Mouse (Mus musculus): Measurements from ENCODE around the gene Tpcn2.

DNA sequence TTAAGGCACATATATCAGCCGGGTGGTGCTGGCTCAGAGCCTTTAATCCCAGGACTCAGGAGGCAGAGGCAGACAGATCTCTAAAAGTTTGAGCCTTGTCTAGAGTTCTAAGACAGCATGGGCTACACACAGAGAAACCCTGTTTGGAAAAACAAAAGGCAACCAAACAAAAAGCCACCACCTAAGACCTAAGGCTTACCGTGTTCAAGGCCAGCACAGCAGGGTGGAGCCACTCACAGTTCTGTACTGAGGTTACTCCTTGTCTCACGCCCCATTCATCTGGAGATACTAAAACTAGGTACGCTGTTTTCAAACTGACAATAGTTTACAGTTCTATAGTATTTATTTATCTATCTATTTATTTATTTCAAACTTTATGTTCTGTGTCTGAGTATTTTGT is 1.7 kb upstream of the Tpcn2 start:
- TF ChIP-seq GATA1 (IDR thresholded peaks at IDR 0.05; ENCODE audit: low read length) (no peak), TAL1 (IDR thresholded peaks at IDR 0.05; ENCODE audit: low read length) (no peak)
